Mouse (Mus musculus) kidney, postnatal 0 days (tissue): ENCODE data around the gene Entpd8. TPM values are rescaled to one million over a fixed set of nuclear protein-coding genes. Genes with fewer than 3 reads are reported as not detected.
A peak's percentile ranks its signal among the peaks of the same experiment; 100 is the strongest.

Source experiments
- ATAC-seq: fragments of 200-750 bp; cut with Nextera tagmentation; replicated peaks from 2 replicates; pipeline ENCODE4 v1.8.0; 2017; ENCODE audit warnings: low read depth, moderate number of reproducible peaks, moderate TSS enrichment, moderate library complexity; ENCODE audit not compliant: low FRiP score
- DNase-seq: peaks from one replicate; pipeline ENCODE4 v3.0.0-alpha.2; 2016; ENCODE audit warnings: low spot score
- H3K27ac ChIP-seq: fragments of 300-500 bp; sonication (generic); 2 replicates; pipeline ENCODE4 v1.5.1; 2014; ENCODE audit warnings: mild to moderate bottlenecking
- H3K27me3 ChIP-seq: fragments of 300-500 bp; sonication (generic); 2 replicates; pipeline ENCODE4 v1.6.1; 2014; ENCODE audit warnings: low read length, mixed read lengths; ENCODE audit not compliant: insufficient read depth
- H3K36me3 ChIP-seq: fragments of 300-500 bp; sonication (generic); 2 replicates; pipeline ENCODE4 v1.6.1; 2014; ENCODE audit warnings: low read length, mixed read lengths; ENCODE audit not compliant: insufficient read depth
- H3K4me1 ChIP-seq: fragments of 300-500 bp; sonication (generic); replicated peaks from 2 replicates; pipeline ENCODE4 v1.6.1; 2014; ENCODE audit warnings: antibody characterized with exemption, low read length, mixed read lengths; ENCODE audit not compliant: insufficient read depth
- H3K4me2 ChIP-seq: fragments of 300-500 bp; sonication (generic); 2 replicates; pipeline ENCODE4 v1.6.1; 2014; ENCODE audit warnings: mild to moderate bottlenecking, low read length, moderate library complexity, mixed read lengths
- H3K4me3 ChIP-seq: fragments of 300-500 bp; sonication (generic); replicated peaks from 2 replicates; pipeline ENCODE4 v1.5.1; 2014; ENCODE audit warnings: low read depth, low read length
- H3K9ac ChIP-seq: fragments of 300-500 bp; sonication (generic); 2 replicates; pipeline ENCODE4 v1.6.1; 2014; ENCODE audit warnings: low read depth, low read length
- H3K9me3 ChIP-seq: fragments of 300-500 bp; sonication (generic); replicated peaks from 2 replicates; pipeline ENCODE4 v1.6.1; 2016; ENCODE audit warnings: low read length, inconsistent platforms, mixed read lengths
- CTCF ChIP-seq: IDR thresholded peaks from 2 replicates; pipeline ENCODE4 v1.5.1; 2016; ENCODE audit warnings: antibody characterized with exemption, low read depth, mild to moderate bottlenecking, moderate library complexity
- WGBS: fragments of 180-500 bp; shearing (Covaris S2); extraction: QIAGEN DNeasy Blood & Tissue Kit; methylation state at CpG from one replicate; pipeline ENCODE4 v1.1.7; 2014; 5-methylcytosine and 5-hydroxymethylcytosine counted together
- polyA plus RNA-seq: library from polyadenylated mRNA; unstranded; fragments of >200 nt; fragmentation: Nextera tagmentation; extraction: Ambion mirVana; gene quantifications from 2 replicates; pipeline ENCODE4 v1.2.1, GENCODE M21; 2015

The Entpd8 gene
- polyA plus RNA-seq, 1 experiment from 2014 or later, result 6.2 TPM

GRCm38 (mm10) chr2:25054221-25055067 lies 25.7 kb upstream of the Entpd8 start, which contains the start of gene Nsmf:
TSS of gene Nsmf (plus strand) at chr2:25054355.
- peak; percentile 21; the same call in 1 of the 2 replicates for TF ChIP-seq CTCF
- ATAC-seq (peak; percentile 91), DNase-seq (peak; percentile 93)
- Histone ChIP-seq H3K9me3 (no peaks in the 10 kb centered on the region), H3K4me1 (peaks cover 11% of the 10 kb centered on the region), H3K36me3 (0 out of 2 replicates have a peak, but pooled peaks cover 2% of the 10 kb centered on the region), H3K27ac (no peak within 1 kb of the TSS), H3K27me3 (no peaks in the 10 kb centered on the region), H3K4me2 (peak within 1 kb of the TSS; percentile 89), H3K4me3 (peak within 1 kb of the TSS; percentile 66), H3K9ac (peak within 1 kb of the TSS; percentile 79)
- WGBS, result 4% methylated on average over 47 of the region's 47 CpGs

- H3K9ac ChIP-seq, result peak overlapping the region; percentile 79
- peak overlapping the region; percentile 66 for H3K4me3 ChIP-seq
- H3K9me3 ChIP-seq, result no peaks in the 10 kb centered on the region
- TF ChIP-seq CTCF, result no peak
- no peak overlapping the region for H3K27ac ChIP-seq
- H3K4me2 ChIP-seq, result peak overlapping the region; percentile 89
- ATAC-seq (no peak), DNase-seq (no peak)
- 0 out of 2 replicates have a peak, but pooled peaks cover 2% of the 10 kb centered on the region for H3K36me3 ChIP-seq
- WGBS, result 68% methylated on average over 2 of the region's 2 CpGs
- peaks cover 11% of the 10 kb centered on the region for H3K4me1 ChIP-seq
- no peaks in the 10 kb centered on the region for H3K27me3 ChIP-seq
Observed at GRCm38 (mm10) chr2:25055068-25055405, 25.1 kb upstream of the Entpd8 start.

- no peaks in the 10 kb centered on the region for H3K9me3 ChIP-seq
- peak overlapping the region; percentile 66 for H3K4me3 ChIP-seq
- WGBS, result 87% methylated on average over 21 of the region's 21 CpGs
Observed at GRCm38 (mm10) chr2:25055409-25056155, 24.5 kb upstream of the Entpd8 start.

GRCm38 (mm10) chr2:25058926-25059325 lies 21.2 kb upstream of the Entpd8 start:
- H3K4me1 ChIP-seq, result peaks cover 11% of the 10 kb centered on the region
- H3K4me2 ChIP-seq, result no peak overlapping the region
- DNase-seq (no peak), ATAC-seq (no peak)
- no peaks in the 10 kb centered on the region for H3K27me3 ChIP-seq
- no peaks in the 10 kb centered on the region for H3K9me3 ChIP-seq
- no peak for TF ChIP-seq CTCF
- no peak overlapping the region for H3K9ac ChIP-seq
- H3K36me3 ChIP-seq, result 0 out of 2 replicates have a peak, but pooled peaks cover 16% of the 10 kb centered on the region
- no peak overlapping the region for H3K27ac ChIP-seq
- WGBS, result 97% methylated on average over 7 of the region's 7 CpGs
- no peak overlapping the region for H3K4me3 ChIP-seq

More at GRCm38 (mm10) chr2:25055409-25056155, 24.5 kb upstream of the Entpd8 start:
- Histone ChIP-seq H3K36me3 (0 out of 2 replicates have a peak, but pooled peaks cover 5% of the 10 kb centered on the region), H3K27me3 (no peaks in the 10 kb centered on the region), H3K4me1 (peaks cover 11% of the 10 kb centered on the region), H3K27ac (no peak overlapping the region), H3K4me2 (peak overlapping the region; percentile 89), H3K9ac (peak overlapping the region; percentile 79)
- no peak for ATAC-seq
- no peak for DNase-seq
- no peak for TF ChIP-seq CTCF

- H3K4me1 ChIP-seq, result no peaks in the 10 kb centered on the region
- no peak for TF ChIP-seq CTCF
- no peak overlapping the region for H3K9ac ChIP-seq
- no peaks in the 10 kb centered on the region for H3K27me3 ChIP-seq
- H3K36me3 ChIP-seq, result 0 out of 2 replicates have a peak, but pooled peaks cover 14% of the 10 kb centered on the region
- H3K9me3 ChIP-seq, result no peaks in the 10 kb centered on the region
- WGBS, result 88% methylated on average over 5 of the region's 5 CpGs
- H3K27ac ChIP-seq, result no peak overlapping the region
- H3K4me3 ChIP-seq, result no peak overlapping the region
- no peak for ATAC-seq
- no peak for DNase-seq
- no peak overlapping the region for H3K4me2 ChIP-seq
Observed at GRCm38 (mm10) chr2:25063523-25063922, 16.6 kb upstream of the Entpd8 start.

GRCm38 (mm10) chr2:25064285-25064684 lies 15.8 kb upstream of the Entpd8 start:
- no peak for TF ChIP-seq CTCF
- Histone ChIP-seq H3K27me3 (no peaks in the 10 kb centered on the region), H3K9ac (no peak overlapping the region), H3K4me2 (no peak overlapping the region), H3K9me3 (no peaks in the 10 kb centered on the region), H3K4me3 (no peak overlapping the region), H3K36me3 (0 out of 2 replicates have a peak, but pooled peaks cover 14% of the 10 kb centered on the region), H3K4me1 (no peaks in the 10 kb centered on the region), H3K27ac (no peak overlapping the region)
- ATAC-seq, result no peak
- 91% methylated on average over 1 of the region's 1 CpGs for WGBS
- no peak for DNase-seq
